Mouse (Mus musculus) ES-Bruce4 (cell line): ENCODE data around the gene Ppp2r1a.

Source experiments
- CTCF ChIP-seq: IDR thresholded peaks from one replicate; pipeline ENCODE4 v1.8.1; 2011; ENCODE audit warnings: low read depth, low read length
- POLR2A ChIP-seq: IDR thresholded peaks from one replicate; pipeline ENCODE4 v1.8.1; 2011; ENCODE audit warnings: low read length; ENCODE audit not compliant: insufficient read depth

DNA sequence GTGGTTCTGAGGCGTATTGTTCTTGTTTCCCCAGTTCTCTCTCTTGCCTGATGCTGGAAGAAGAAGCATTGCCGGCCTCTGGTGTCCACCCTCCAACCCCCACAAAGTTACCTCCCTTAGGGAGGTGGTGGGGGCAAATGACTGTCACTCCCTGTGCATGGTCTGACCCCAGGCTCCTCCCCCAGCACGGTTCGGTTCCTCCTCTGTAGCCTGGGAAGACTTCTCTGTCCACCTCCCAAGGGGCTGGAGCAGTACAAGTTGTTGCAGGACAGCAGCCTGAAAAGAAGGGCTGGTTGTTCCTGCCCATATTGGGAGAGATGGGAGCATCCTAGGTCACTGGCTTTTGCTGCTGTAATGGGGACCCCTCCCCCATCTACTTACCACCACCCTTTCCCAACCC lies 20.3 kb downstream of the Ppp2r1a start:
- no peak for TF ChIP-seq CTCF
- no peak for TF ChIP-seq POLR2A
